Mouse (Mus musculus): Measurements from ENCODE around the gene Myh9. TPM values are rescaled to one million over a fixed set of nuclear protein-coding genes. Genes with fewer than 3 reads are reported as not detected.
A peak's percentile ranks its signal among the peaks of the same experiment; 100 is the strongest.
"Not testable (repeated sequence)": the region's sequence is repeated elsewhere in the genome, so short reads cannot be mapped to it uniquely, and the experiment has no call there.

The Myh9 gene
- total RNA-seq, 1 experiment from 2014 or later: 302 TPM

GRCm38 (mm10) chr15:77849039-77849436 lies 7.1 kb upstream of the Myh9 start:
- no peak for ATAC-seq (replicated peaks in 1 of 2; ENCODE audit: insufficient read depth in 1 of 2, low FRiP score in 2 of 2, low TSS enrichment in 1 of 2, low read depth in 1 of 2, poor library complexity in 2 of 2, severe bottlenecking in 2 of 2)

GRCm38 (mm10) chr15:77848415-77849038 lies 6.6 kb upstream of the Myh9 start:
- ATAC-seq (replicated peaks in 1 of 2; ENCODE audit: insufficient read depth in 1 of 2, low FRiP score in 2 of 2, low TSS enrichment in 1 of 2, low read depth in 1 of 2, poor library complexity in 2 of 2, severe bottlenecking in 2 of 2): no peak

GRCm38 (mm10) chr15:77847826-77848225 lies 5.9 kb upstream of the Myh9 start:
- no peak for ATAC-seq (replicated peaks in 1 of 2; ENCODE audit: insufficient read depth in 1 of 2, low FRiP score in 2 of 2, low TSS enrichment in 1 of 2, low read depth in 1 of 2, poor library complexity in 2 of 2, severe bottlenecking in 2 of 2)

DNA sequence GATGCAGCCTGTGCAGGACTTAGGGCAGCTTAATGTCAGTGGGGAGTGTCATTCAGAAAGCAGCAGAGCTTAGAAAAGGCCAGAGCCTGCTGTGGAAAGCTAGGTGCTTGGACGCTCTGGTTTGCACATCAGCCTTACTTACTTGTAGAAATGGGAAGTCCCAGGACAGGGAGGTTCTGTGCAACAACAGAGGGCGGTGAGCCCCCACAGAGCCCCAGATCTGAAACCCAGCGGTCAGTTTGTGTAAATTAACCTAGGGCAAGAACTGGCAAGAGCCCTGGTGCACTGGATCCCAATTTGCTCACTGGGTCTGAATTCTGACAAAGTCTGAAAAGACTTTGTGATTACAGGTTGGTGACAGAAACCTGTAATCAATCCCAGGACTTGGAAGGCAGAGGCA lies 5.1 kb upstream of the Myh9 start:
- no peak for ATAC-seq (replicated peaks in 1 of 2; ENCODE audit: insufficient read depth in 1 of 2, low FRiP score in 2 of 2, low TSS enrichment in 1 of 2, low read depth in 1 of 2, poor library complexity in 2 of 2, severe bottlenecking in 2 of 2)

GRCm38 (mm10) chr15:77845931-77846595 lies 4.1 kb upstream of the Myh9 start:
- ATAC-seq (replicated peaks in 1 of 2; ENCODE audit: insufficient read depth in 1 of 2, low FRiP score in 2 of 2, low TSS enrichment in 1 of 2, low read depth in 1 of 2, poor library complexity in 2 of 2, severe bottlenecking in 2 of 2): not testable (repeated sequence)

DNA sequence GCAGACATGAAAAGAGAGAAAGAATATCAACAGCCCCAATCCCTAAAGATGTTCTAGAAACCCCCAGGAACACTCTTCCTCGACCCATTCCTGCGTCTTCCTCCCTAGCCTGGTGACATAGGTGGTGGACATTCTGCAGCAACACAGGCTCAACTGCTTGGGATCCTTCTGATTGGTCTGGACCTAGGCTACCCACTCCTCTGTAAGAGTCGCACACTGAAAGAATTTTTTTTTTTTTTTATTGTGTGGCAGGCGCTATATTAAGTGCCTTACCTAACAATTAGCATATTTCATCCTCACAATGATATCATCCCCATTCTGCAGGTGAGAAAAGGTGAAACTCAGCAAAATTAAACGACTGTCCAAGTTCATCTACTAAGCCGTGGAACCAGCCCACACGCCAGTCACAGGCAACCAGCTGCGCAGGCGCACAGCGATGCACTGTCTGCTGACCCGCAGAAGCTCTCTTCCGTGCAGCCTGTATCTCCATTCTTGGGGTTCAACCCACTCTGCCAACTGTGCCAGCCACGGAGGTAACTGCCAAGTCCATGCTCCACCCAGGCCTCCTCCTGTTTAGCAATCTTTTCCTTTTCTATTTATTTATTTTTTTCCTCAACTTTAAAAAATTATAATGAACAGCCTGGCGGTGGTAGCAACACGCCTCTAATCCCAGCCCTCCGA lies 3.1 kb upstream of the Myh9 start:
- ATAC-seq (replicated peaks in 1 of 2; ENCODE audit: insufficient read depth in 1 of 2, low FRiP score in 2 of 2, low TSS enrichment in 1 of 2, low read depth in 1 of 2, poor library complexity in 2 of 2, severe bottlenecking in 2 of 2): no peak

DNA sequence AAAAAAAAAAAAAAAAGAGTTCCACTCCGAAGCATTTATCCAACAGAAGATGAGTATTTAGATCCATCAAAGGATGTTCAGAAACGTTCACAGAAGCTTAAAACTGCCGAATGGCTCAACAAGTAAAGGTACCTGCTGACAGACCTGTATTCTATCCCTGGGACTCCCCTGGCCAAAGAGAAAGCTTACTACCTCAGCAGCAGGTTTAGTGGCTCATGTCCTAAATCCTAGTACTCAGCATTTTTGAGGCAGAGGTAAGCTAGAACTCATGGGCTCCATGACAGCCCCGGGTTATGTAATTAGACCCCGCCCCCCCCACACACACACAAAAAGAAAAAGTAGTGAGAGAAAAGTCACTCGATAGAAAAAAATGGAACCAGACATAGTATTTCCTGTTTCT lies 2.1 kb upstream of the Myh9 start:
- ATAC-seq (replicated peaks in 1 of 2; ENCODE audit: insufficient read depth in 1 of 2, low FRiP score in 2 of 2, low TSS enrichment in 1 of 2, low read depth in 1 of 2, poor library complexity in 2 of 2, severe bottlenecking in 2 of 2): no peak

- not testable (repeated sequence) for ATAC-seq (replicated peaks in 1 of 2; ENCODE audit: insufficient read depth in 1 of 2, low FRiP score in 2 of 2, low TSS enrichment in 1 of 2, low read depth in 1 of 2, poor library complexity in 2 of 2, severe bottlenecking in 2 of 2)
Observed at GRCm38 (mm10) chr15:77843494-77844041, 1.6 kb upstream of the Myh9 start.

DNA sequence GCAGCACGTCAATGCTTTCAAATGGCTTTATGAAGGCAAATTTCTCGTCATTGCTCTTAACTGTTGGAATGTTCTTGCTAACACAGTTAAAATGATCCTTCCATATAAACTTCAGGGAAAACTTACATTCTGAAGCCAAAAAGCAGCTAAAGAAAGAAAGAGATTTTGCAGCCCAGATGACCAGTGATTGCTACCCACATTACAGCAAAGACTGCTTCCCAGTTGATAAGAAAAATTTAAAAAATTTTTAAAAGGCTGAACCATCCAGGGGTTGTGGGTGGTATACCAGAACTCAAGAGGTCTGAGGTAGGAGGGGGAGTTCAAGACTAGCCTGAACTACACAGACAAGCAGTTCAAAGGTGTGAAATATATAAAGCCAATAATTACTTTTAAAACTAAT lies 1.1 kb upstream of the Myh9 start:
- ATAC-seq (replicated peaks in 1 of 2; ENCODE audit: insufficient read depth in 1 of 2, low FRiP score in 2 of 2, low TSS enrichment in 1 of 2, low read depth in 1 of 2, poor library complexity in 2 of 2, severe bottlenecking in 2 of 2): no peak

DNA sequence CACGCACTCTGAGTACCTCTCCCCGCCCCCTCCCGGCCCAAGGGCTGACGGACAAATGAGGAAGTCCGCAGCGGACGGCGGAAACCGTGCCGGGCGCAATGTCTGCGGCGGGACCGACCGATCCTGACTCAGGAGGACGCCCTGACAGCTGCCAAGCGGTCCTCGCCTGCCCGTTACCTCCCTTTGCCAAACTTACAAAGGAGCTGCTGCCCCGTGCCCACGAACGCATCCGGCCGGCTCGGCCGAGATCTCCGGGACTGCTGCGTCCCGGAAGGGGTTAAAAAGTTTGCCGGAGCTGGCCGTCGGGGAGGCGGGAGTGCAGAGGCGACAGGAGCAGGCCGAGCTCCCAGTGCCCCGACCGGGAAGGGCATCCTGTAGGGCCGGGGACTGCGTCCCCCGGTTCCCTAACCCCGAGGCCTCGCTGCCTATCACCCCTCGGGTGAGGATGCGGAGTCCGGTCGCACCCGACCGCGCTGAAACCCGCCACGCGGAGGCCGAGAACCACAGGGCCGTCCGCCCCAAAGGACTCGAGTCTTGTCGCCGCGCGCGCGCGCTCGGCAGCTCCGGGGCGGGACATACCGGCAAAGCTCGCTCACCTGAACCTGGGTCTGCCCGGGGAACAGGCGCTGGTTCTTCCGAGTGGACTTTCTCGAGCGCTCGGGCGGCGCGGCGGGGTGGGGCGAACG lies 471 bp downstream of the Myh9 start:
- peak; percentile 8 to 27; a peak in 1 of 4 replicates for ATAC-seq (replicated peaks in 1 of 2; ENCODE audit: insufficient read depth in 1 of 2, low FRiP score in 2 of 2, low TSS enrichment in 1 of 2, low read depth in 1 of 2, poor library complexity in 2 of 2, severe bottlenecking in 2 of 2)

DNA sequence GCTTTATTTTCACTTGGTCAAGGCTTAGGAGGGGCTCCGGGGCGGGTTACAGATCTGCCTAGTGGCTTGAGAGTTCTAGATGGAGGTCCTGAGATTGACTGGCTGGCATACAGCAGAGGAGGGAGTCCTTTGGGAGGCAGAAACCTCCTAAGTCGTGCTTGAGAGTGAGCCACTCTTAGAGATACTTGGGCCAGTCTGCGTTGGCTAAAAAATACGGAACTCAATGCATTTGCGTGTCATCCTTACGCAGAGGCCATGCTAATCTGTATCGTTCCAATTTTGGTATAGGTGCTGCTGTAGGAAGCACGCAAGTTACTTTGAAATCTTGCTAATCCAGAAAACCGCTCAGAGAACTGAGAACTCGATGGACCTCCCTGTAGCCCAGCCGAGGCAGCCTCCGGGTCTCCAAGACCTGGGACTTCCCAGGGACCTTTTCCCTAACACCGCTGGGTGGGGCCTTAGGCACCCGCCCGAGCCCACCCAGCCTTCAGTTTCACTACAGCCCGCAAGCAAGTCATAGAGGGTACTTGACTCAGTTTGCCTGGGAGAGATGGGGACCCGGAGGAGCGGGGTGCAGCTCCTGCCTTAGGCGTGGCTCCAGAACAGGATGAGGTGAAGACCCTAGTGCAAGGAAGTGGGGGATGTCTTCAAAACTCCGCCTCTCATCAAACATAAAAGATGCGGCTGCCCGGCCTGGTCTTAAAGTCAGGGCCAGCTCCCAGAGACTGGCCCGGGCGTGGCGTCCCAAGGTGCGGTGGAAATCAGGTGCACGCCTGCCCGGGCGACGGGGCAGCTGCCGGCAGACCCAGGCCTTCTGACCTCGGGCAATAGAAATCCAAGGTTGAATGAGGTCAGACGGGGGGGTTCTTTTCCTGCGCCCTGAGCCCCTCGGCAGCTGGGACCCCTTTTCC lies 1.3 kb downstream of the Myh9 start:
- ATAC-seq (replicated peaks in 1 of 2; ENCODE audit: insufficient read depth in 1 of 2, low FRiP score in 2 of 2, low TSS enrichment in 1 of 2, low read depth in 1 of 2, poor library complexity in 2 of 2, severe bottlenecking in 2 of 2): no peak

- no peak for ATAC-seq (replicated peaks in 1 of 2; ENCODE audit: insufficient read depth in 1 of 2, low FRiP score in 2 of 2, low TSS enrichment in 1 of 2, low read depth in 1 of 2, poor library complexity in 2 of 2, severe bottlenecking in 2 of 2)
Observed at GRCm38 (mm10) chr15:77839529-77840286, 2.3 kb downstream of the Myh9 start.

GRCm38 (mm10) chr15:77838530-77839387 lies 3.2 kb downstream of the Myh9 start:
- no peak for ATAC-seq (replicated peaks in 1 of 2; ENCODE audit: insufficient read depth in 1 of 2, low FRiP score in 2 of 2, low TSS enrichment in 1 of 2, low read depth in 1 of 2, poor library complexity in 2 of 2, severe bottlenecking in 2 of 2)

DNA sequence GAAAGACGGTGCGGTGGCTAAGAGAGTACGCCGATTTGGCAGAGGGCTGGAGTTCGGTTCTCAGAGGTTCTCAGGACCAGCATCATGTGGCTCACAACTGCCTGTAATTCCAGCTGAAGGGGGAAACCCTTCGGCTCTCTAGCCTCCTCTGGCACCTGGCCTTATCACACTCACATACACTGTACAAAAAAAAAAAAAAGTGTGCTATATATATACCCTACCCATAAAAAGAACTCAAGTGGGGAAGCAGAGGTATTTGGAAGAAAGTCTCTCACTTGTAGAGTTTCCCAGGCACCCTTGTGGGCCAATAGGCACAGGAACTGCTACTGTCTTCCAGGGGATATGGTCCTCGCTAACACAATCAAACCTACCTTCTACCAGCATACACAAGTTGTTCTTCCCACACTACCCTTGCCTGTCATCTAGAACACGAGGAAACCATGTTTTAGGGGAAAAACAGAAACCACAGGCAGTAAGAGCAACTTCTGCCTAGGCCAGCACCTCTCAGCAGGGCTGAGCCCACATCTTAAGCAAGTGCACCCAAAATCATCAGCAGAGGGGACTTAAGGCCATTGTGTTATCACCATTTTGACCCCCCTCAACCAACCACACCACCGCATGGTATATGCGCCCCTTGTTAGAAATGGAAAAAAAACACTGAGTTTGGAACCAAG lies 4.4 kb downstream of the Myh9 start:
- no peak for ATAC-seq (replicated peaks in 1 of 2; ENCODE audit: insufficient read depth in 1 of 2, low FRiP score in 2 of 2, low TSS enrichment in 1 of 2, low read depth in 1 of 2, poor library complexity in 2 of 2, severe bottlenecking in 2 of 2)
